ENCODE assay signal across 12 mouse cellular contexts in genomic region chr17:24645916-24646315, GRCm38 (mm10). TPM values are rescaled to one million over a fixed set of nuclear protein-coding genes. Genes with fewer than 3 reads are reported as not detected.
DNase-seq lines count a peak whose midpoint lies in the region; ATAC-seq and TF ChIP-seq lines count a peak whose summit lies in the region.
"Had no signal": no experiment of that assay in that cellular context is flagged by ENCODE, and none has a peak within 500 bp of the region (broad histone marks: within the 10 kb centered on the region; RNA-seq: fewer than 3 reads in every experiment).

No protein-coding gene starts in this region.

- H3K9ac ChIP-seq in hindbrain, postnatal 0 days (replicated peaks; ENCODE audit: low read length) = no peak overlapping the region
- no peak overlapping the region for H3K9ac ChIP-seq in hindbrain, embryonic 14.5 days
- peak overlapping the region; percentile 33; the same call in 1 of the 2 replicates for H3K9ac ChIP-seq in intestine, embryonic 16.5 days (ENCODE audit: low read depth, low read length)
- H3K9ac ChIP-seq in lung, embryonic 15.5 days = no peak overlapping the region
- no peak overlapping the region for H3K9ac ChIP-seq in forebrain, embryonic 13.5 days
- H3K9ac ChIP-seq: midbrain, embryonic 12.5 days had no signal

- no peak for TF ChIP-seq POLR2A in embryonic fibroblast, embryonic 13.5 days (IDR thresholded peaks at IDR 0.05; ENCODE audit: low read depth, low read length)

- H3K4me1 ChIP-seq in hindbrain, postnatal 0 days (ENCODE audit: insufficient read depth, low read length) = peaks cover 4% of the 10 kb centered on the region; the same call in 1 of the 2 replicates
- H3K4me1 ChIP-seq in hindbrain, embryonic 14.5 days (replicated peaks; ENCODE audit: control insufficient read depth, insufficient read depth, low read length) = peaks cover 10% of the 10 kb centered on the region
- H3K4me1 ChIP-seq in embryonic fibroblast, embryonic 13.5 days (ENCODE audit: control insufficient read depth, insufficient read depth, low read length) = peaks cover 20% of the 10 kb centered on the region
- peaks cover 45% of the 10 kb centered on the region for H3K4me1 ChIP-seq in intestine, embryonic 16.5 days (ENCODE audit: control insufficient read depth, insufficient read depth, low read length)
- peaks cover 54% of the 10 kb centered on the region for H3K4me1 ChIP-seq in lung, embryonic 15.5 days
- H3K4me1 ChIP-seq in forebrain, embryonic 13.5 days = peaks cover 13% of the 10 kb centered on the region

- no peaks in the 10 kb centered on the region for H3K27me3 ChIP-seq in hindbrain, postnatal 0 days (ENCODE audit: insufficient read depth, low read length)
- H3K27me3 ChIP-seq in hindbrain, embryonic 14.5 days (ENCODE audit: control insufficient read depth, insufficient read depth, low read length) = 0 out of 2 replicates have a peak, but pooled peaks cover 5% of the 10 kb centered on the region
- H3K27me3 ChIP-seq in intestine, embryonic 16.5 days (replicated peaks; ENCODE audit: control insufficient read depth, insufficient read depth, low read length) = no peaks in the 10 kb centered on the region
- no peaks in the 10 kb centered on the region for H3K27me3 ChIP-seq in lung, embryonic 15.5 days
- peaks cover 27% of the 10 kb centered on the region for H3K27me3 ChIP-seq in forebrain, embryonic 13.5 days

- DNase-seq in hindbrain, postnatal 0 days (ENCODE audit: low spot score) = no peak
- no peak for DNase-seq in hindbrain, embryonic 14.5 days (ENCODE audit: low spot score)
- DNase-seq in adipocyte (ENCODE audit: low spot score) = no peak
- DNase-seq in thymus, adult 18-20 months = no peak
- DNase-seq: cerebellum, postnatal 36 days had no signal

- ATAC-seq in hindbrain, postnatal 0 days = no peak
- no peak for ATAC-seq in hindbrain, embryonic 14.5 days (ENCODE audit: low FRiP score)
- no peak for ATAC-seq in intestine, embryonic 16.5 days
- no peak for ATAC-seq in lung, embryonic 15.5 days (ENCODE audit: borderline replicate concordance, extremely low read depth, low FRiP score, low TSS enrichment)
- no peak for ATAC-seq in forebrain, embryonic 13.5 days
- ATAC-seq: activated CD4-positive, CD25-positive, alpha-beta regulatory T cell, adult 4 months had no signal

- H3K36me3 ChIP-seq in hindbrain, postnatal 0 days (ENCODE audit: insufficient read depth, low read length) = no peaks in the 10 kb centered on the region
- H3K36me3 ChIP-seq in hindbrain, embryonic 14.5 days (replicated peaks; ENCODE audit: control insufficient read depth, insufficient read depth) = peaks cover 7% of the 10 kb centered on the region; the same call in 1 of the 2 replicates
- no peaks in the 10 kb centered on the region for H3K36me3 ChIP-seq in intestine, embryonic 16.5 days (ENCODE audit: control insufficient read depth, insufficient read depth, low read length)
- H3K36me3 ChIP-seq in lung, embryonic 15.5 days = peaks cover 8% of the 10 kb centered on the region; the same call in 1 of the 2 replicates
- no peaks in the 10 kb centered on the region for H3K36me3 ChIP-seq in forebrain, embryonic 13.5 days (ENCODE audit: poor library complexity, severe bottlenecking)
- H3K36me3 ChIP-seq: midbrain, embryonic 12.5 days had no signal

- H3K9me3 ChIP-seq in hindbrain, postnatal 0 days (ENCODE audit: low read length) = no peaks in the 10 kb centered on the region
- no peaks in the 10 kb centered on the region for H3K9me3 ChIP-seq in hindbrain, embryonic 14.5 days (ENCODE audit: control insufficient read depth, low read length)
- no peaks in the 10 kb centered on the region for H3K9me3 ChIP-seq in intestine, embryonic 16.5 days (ENCODE audit: control insufficient read depth, low read length)
- no peaks in the 10 kb centered on the region for H3K9me3 ChIP-seq in lung, embryonic 15.5 days
- no peaks in the 10 kb centered on the region for H3K9me3 ChIP-seq in forebrain, embryonic 13.5 days (replicated peaks)
- H3K9me3 ChIP-seq: midbrain, embryonic 12.5 days had no signal

- WGBS in hindbrain, postnatal 0 days = 83% methylated on average over 3 of the region's 3 CpGs
- 74% methylated on average over 3 of the region's 3 CpGs for WGBS in hindbrain, embryonic 14.5 days
- 79% methylated on average over 3 of the region's 3 CpGs for WGBS in intestine, embryonic 16.5 days
- WGBS in lung, embryonic 15.5 days = 67% methylated on average over 3 of the region's 3 CpGs
- 85% methylated on average over 3 of the region's 3 CpGs for WGBS in forebrain, embryonic 13.5 days

- no peak for TF ChIP-seq CTCF in hindbrain, postnatal 0 days (IDR thresholded peaks at IDR 0.05; ENCODE audit: low read depth)
- TF ChIP-seq CTCF in embryonic fibroblast, embryonic 13.5 days (IDR thresholded peaks at IDR 0.05; ENCODE audit: borderline replicate concordance, insufficient read depth, low read length) = no peak

- H3K27ac ChIP-seq in hindbrain, postnatal 0 days = 0 out of 2 replicates have a peak overlapping the region, but pooled peaks have one; percentile 11
- H3K27ac ChIP-seq in hindbrain, embryonic 14.5 days = no peak overlapping the region
- H3K27ac ChIP-seq in embryonic fibroblast, embryonic 13.5 days (ENCODE audit: insufficient read depth, low read length) = peak overlapping the region; percentile 55; the same call in 1 of the 2 replicates
- H3K27ac ChIP-seq in intestine, embryonic 16.5 days (ENCODE audit: low read length) = peak overlapping the region; percentile 63
- H3K27ac ChIP-seq in lung, embryonic 15.5 days = peak overlapping the region; percentile 91
- no peak overlapping the region for H3K27ac ChIP-seq in forebrain, embryonic 13.5 days
- H3K27ac ChIP-seq: midbrain, embryonic 12.5 days had no signal

- no peak overlapping the region for H3K4me2 ChIP-seq in hindbrain, postnatal 0 days (ENCODE audit: low read depth, low read length)
- no peak overlapping the region for H3K4me2 ChIP-seq in hindbrain, embryonic 14.5 days (replicated peaks)
- H3K4me2 ChIP-seq in intestine, embryonic 16.5 days (ENCODE audit: low read depth, low read length) = no peak overlapping the region
- H3K4me2 ChIP-seq in lung, embryonic 15.5 days = peak overlapping the region; percentile 40; the same call in 1 of the 2 replicates
- no peak overlapping the region for H3K4me2 ChIP-seq in forebrain, embryonic 13.5 days
- H3K4me2 ChIP-seq: midbrain, embryonic 12.5 days had no signal

- no peak overlapping the region for H3K4me3 ChIP-seq in hindbrain, postnatal 0 days (ENCODE audit: low read length)
- no peak overlapping the region for H3K4me3 ChIP-seq in hindbrain, embryonic 14.5 days (replicated peaks; ENCODE audit: low read length)
- no peak overlapping the region for H3K4me3 ChIP-seq in embryonic fibroblast, embryonic 13.5 days (ENCODE audit: insufficient read depth, low read length)
- H3K4me3 ChIP-seq in intestine, embryonic 16.5 days (ENCODE audit: low read length) = no peak overlapping the region
- no peak overlapping the region for H3K4me3 ChIP-seq in lung, embryonic 15.5 days
- no peak overlapping the region for H3K4me3 ChIP-seq in forebrain, embryonic 13.5 days
- H3K4me3 ChIP-seq: midbrain, embryonic 12.5 days had no signal

RNA-seq across cellular contexts. Expression of gene Slc9a3r2, which starts 4.2 kb away (rescaled TPM):
- total RNA-seq in hindbrain, postnatal 0 days (2014; rRNA removed) = 72.8 and 91.1 TPM in 2 replicates
- 57.6 and 60.6 TPM in 2 replicates for polyA plus RNA-seq in hindbrain, postnatal 0 days (2015; fragmentation: Nextera tagmentation; extraction: Ambion mirVana)
- 53.5 and 56.9 TPM in 2 replicates for polyA plus RNA-seq in hindbrain, embryonic 14.5 days (2014; fragmentation: Nextera tagmentation; extraction: Ambion mirVana)
- 24.2 and 25.9 TPM in 2 replicates for polyA plus RNA-seq in embryonic fibroblast, embryonic 13.5 days (2011; ENCODE audit: insufficient read length, low read depth, missing spikeins)
- polyA plus RNA-seq in intestine, embryonic 16.5 days (2015; fragmentation: Nextera tagmentation; extraction: Ambion mirVana) = 37.5 and 38.6 TPM in 2 replicates
- 87.3 and 92.4 TPM in 2 replicates for polyA plus RNA-seq in lung, embryonic 15.5 days (2015; fragmentation: Nextera tagmentation; extraction: Ambion mirVana)
- 15.0 and 16.0 TPM in 2 replicates for polyA plus RNA-seq in forebrain, embryonic 13.5 days (2015; fragmentation: Nextera tagmentation; extraction: Ambion mirVana)
- polyA plus RNA-seq: activated CD4-positive, CD25-positive, alpha-beta regulatory T cell, adult 4 months had no signal

RNA-seq across cellular contexts. Expression of gene Npw, which starts 12.3 kb away (rescaled TPM):
- 0.78 TPM in 1 of 2 replicates, not detected in the other for total RNA-seq in hindbrain, postnatal 0 days (2014; rRNA removed)
- 0.65 and 0.81 TPM in 2 replicates for polyA plus RNA-seq in hindbrain, postnatal 0 days (2015; fragmentation: Nextera tagmentation; extraction: Ambion mirVana)
- 0.83 TPM in 1 of 2 replicates, not detected in the other for polyA plus RNA-seq in hindbrain, embryonic 14.5 days (2014; fragmentation: Nextera tagmentation; extraction: Ambion mirVana)
- not detected in 2 replicates for polyA plus RNA-seq in embryonic fibroblast, embryonic 13.5 days (2011; ENCODE audit: insufficient read length, low read depth, missing spikeins)
- polyA plus RNA-seq in intestine, embryonic 16.5 days (2015; fragmentation: Nextera tagmentation; extraction: Ambion mirVana) = 0.29 TPM in 1 of 2 replicates, not detected in the other
- 2.1 and 2.3 TPM in 2 replicates for polyA plus RNA-seq in lung, embryonic 15.5 days (2015; fragmentation: Nextera tagmentation; extraction: Ambion mirVana)
- not detected in 2 replicates for polyA plus RNA-seq in forebrain, embryonic 13.5 days (2015; fragmentation: Nextera tagmentation; extraction: Ambion mirVana)
- polyA plus RNA-seq: midbrain, embryonic 12.5 days; thymus, postnatal 0 days had no signal

RNA-seq across cellular contexts. Expression of gene Nthl1, which starts 13.4 kb away (rescaled TPM):
- 4.2 and 5.6 TPM in 2 replicates for total RNA-seq in hindbrain, postnatal 0 days (2014; rRNA removed)
- 7.2 and 7.8 TPM in 2 replicates for polyA plus RNA-seq in hindbrain, postnatal 0 days (2015; fragmentation: Nextera tagmentation; extraction: Ambion mirVana)
- polyA plus RNA-seq in hindbrain, embryonic 14.5 days (2014; fragmentation: Nextera tagmentation; extraction: Ambion mirVana) = 7.8 and 8.2 TPM in 2 replicates
- 8.7 and 11.1 TPM in 2 replicates for polyA plus RNA-seq in embryonic fibroblast, embryonic 13.5 days (2011; ENCODE audit: insufficient read length, low read depth, missing spikeins)
- polyA plus RNA-seq in intestine, embryonic 16.5 days (2015; fragmentation: Nextera tagmentation; extraction: Ambion mirVana) = 17.2 and 18.1 TPM in 2 replicates
- polyA plus RNA-seq in lung, embryonic 15.5 days (2015; fragmentation: Nextera tagmentation; extraction: Ambion mirVana) = 17.2 and 19.6 TPM in 2 replicates
- polyA plus RNA-seq in forebrain, embryonic 13.5 days (2015; fragmentation: Nextera tagmentation; extraction: Ambion mirVana) = 13.8 and 15.3 TPM in 2 replicates

RNA-seq across cellular contexts. Expression of gene Tsc2, which starts 13.5 kb away (rescaled TPM):
- total RNA-seq in hindbrain, postnatal 0 days (2014; rRNA removed) = 98.0 and 114 TPM in 2 replicates
- 45.7 and 51.2 TPM in 2 replicates for polyA plus RNA-seq in hindbrain, postnatal 0 days (2015; fragmentation: Nextera tagmentation; extraction: Ambion mirVana)
- polyA plus RNA-seq in hindbrain, embryonic 14.5 days (2014; fragmentation: Nextera tagmentation; extraction: Ambion mirVana) = 74.7 and 76.7 TPM in 2 replicates
- 75.0 and 83.8 TPM in 2 replicates for polyA plus RNA-seq in embryonic fibroblast, embryonic 13.5 days (2011; ENCODE audit: insufficient read length, low read depth, missing spikeins)
- 38.5 and 41.8 TPM in 2 replicates for polyA plus RNA-seq in intestine, embryonic 16.5 days (2015; fragmentation: Nextera tagmentation; extraction: Ambion mirVana)
- 48.2 and 53.5 TPM in 2 replicates for polyA plus RNA-seq in lung, embryonic 15.5 days (2015; fragmentation: Nextera tagmentation; extraction: Ambion mirVana)
- 60.5 and 75.1 TPM in 2 replicates for polyA plus RNA-seq in forebrain, embryonic 13.5 days (2015; fragmentation: Nextera tagmentation; extraction: Ambion mirVana)

RNA-seq across cellular contexts. Expression of gene Zfp598, which starts 23.6 kb away (rescaled TPM):
- total RNA-seq in hindbrain, postnatal 0 days (2014; rRNA removed) = 40.9 and 47.0 TPM in 2 replicates
- 14.2 and 14.6 TPM in 2 replicates for polyA plus RNA-seq in hindbrain, postnatal 0 days (2015; fragmentation: Nextera tagmentation; extraction: Ambion mirVana)
- 22.8 and 25.6 TPM in 2 replicates for polyA plus RNA-seq in hindbrain, embryonic 14.5 days (2014; fragmentation: Nextera tagmentation; extraction: Ambion mirVana)
- polyA plus RNA-seq in embryonic fibroblast, embryonic 13.5 days (2011; ENCODE audit: insufficient read length, low read depth, missing spikeins) = 21.6 and 22.2 TPM in 2 replicates
- 11.0 and 15.4 TPM in 2 replicates for polyA plus RNA-seq in intestine, embryonic 16.5 days (2015; fragmentation: Nextera tagmentation; extraction: Ambion mirVana)
- polyA plus RNA-seq in lung, embryonic 15.5 days (2015; fragmentation: Nextera tagmentation; extraction: Ambion mirVana) = 21.2 and 22.2 TPM in 2 replicates
- 14.9 and 16.2 TPM in 2 replicates for polyA plus RNA-seq in forebrain, embryonic 13.5 days (2015; fragmentation: Nextera tagmentation; extraction: Ambion mirVana)

Comparison
In these comparisons a context has a peak if more than half of its experiments do, and no peak if none do; other contexts are left out.
1. H3K27ac ChIP-seq: peak in hindbrain, postnatal 0 days (single experiment), embryonic fibroblast, embryonic 13.5 days (single experiment), intestine, embryonic 16.5 days (single experiment) and lung, embryonic 15.5 days (single experiment); none in hindbrain, embryonic 14.5 days (single experiment) and forebrain, embryonic 13.5 days (single experiment).